Mouse (Mus musculus) testis, adult 2 months (tissue): ENCODE measurements around the gene Bcap31.

Experiments
- CTCF ChIP-seq: fragments of 200-500 bp; IDR thresholded peaks from 2 replicates; pipeline ENCODE4 v1.5.1; 2012; ENCODE audit warnings: low read depth, mild to moderate bottlenecking, inconsistent platforms, low read length, moderate library complexity; ENCODE audit not compliant: control insufficient read depth, insufficient read depth, insufficient replicate concordance
- POLR2A ChIP-seq: fragments of 200-500 bp; IDR thresholded peaks from 2 replicates; pipeline ENCODE4 v1.6.1; 2012; ENCODE audit warnings: low read depth, mild to moderate bottlenecking, inconsistent platforms, low read length, moderate library complexity; ENCODE audit not compliant: control insufficient read depth

DNA sequence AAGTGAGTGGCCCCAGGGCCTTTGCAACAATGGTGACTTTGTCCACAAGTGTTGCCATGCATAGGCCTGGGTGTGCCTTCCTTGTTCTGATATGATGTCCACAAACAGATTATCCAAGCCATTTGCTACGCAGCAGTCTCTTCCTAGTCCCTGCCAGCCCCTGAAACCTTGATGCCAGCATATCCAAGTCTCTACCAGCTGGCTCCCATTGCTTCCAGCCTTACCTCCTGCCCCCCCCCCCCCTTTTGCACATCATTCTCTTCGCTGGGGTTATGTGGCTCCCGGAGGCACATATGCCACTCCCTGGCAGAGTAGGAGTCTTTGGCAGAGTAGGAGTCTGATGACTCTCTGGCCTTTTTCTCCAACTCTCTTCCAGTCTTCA lies 55.7 kb downstream of the Bcap31 start:
- TF ChIP-seq POLR2A (no peak), CTCF (no peak)
